In the genomic region with DNA sequence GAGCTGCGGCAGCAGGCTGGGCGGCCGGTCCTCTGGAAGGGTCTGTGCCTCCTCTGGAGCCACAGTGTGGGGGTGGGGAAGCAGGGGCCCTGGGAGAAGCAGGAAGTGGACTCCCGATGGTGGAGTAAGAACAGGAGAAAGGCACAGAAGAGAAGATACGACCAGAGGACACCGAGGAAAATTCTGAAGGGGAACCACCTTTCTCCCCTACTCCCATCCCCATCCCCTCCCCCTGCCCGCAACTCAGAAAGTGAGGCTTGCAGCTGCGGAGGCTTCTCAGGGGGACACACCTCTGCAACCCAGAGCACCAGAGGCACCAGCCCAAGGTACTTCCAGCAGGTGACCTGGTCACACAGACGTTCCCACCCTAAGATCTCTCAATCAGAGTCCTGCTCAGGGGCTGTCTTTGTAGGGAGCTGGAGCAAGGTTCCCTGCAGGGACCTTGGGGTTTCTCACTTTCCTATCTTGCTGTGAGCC, we compare ENCODE assay signal across 9 mouse cellular contexts. TPM values are rescaled to one million over a fixed set of nuclear protein-coding genes. Genes with fewer than 3 reads are reported as not detected.
A peak's percentile ranks its signal among the peaks of the same experiment; 100 is the strongest.
DNase-seq lines count a peak whose midpoint lies in the region; ATAC-seq and TF ChIP-seq lines count a peak whose summit lies in the region.
"Had no signal": no experiment of that assay in that cellular context is flagged by ENCODE, and none has a peak within 500 bp of the region (broad histone marks: within the 10 kb centered on the region; RNA-seq: fewer than 3 reads in every experiment).

No protein-coding gene starts in this region.

- no peaks in the 10 kb centered on the region for H3K9me3 ChIP-seq in forebrain, embryonic 13.5 days (replicated peaks)
- no peaks in the 10 kb centered on the region for H3K9me3 ChIP-seq in midbrain, embryonic 11.5 days (ENCODE audit: control insufficient read depth, low read length)

- H3K27me3 ChIP-seq in spleen, adult 2 months (ENCODE audit: control insufficient read depth, insufficient read depth, low read length), result no peaks in the 10 kb centered on the region
- H3K27me3 ChIP-seq in forebrain, embryonic 13.5 days, result peaks cover 21% of the 10 kb centered on the region
- H3K27me3 ChIP-seq in midbrain, embryonic 11.5 days (ENCODE audit: control insufficient read depth, insufficient read depth, low read length), result peaks cover 3% of the 10 kb centered on the region; the same call in 1 of the 2 replicates

- DNase-seq in spleen, adult 2 months (ENCODE audit: low read depth in 1 of 2, low spot score in 2 of 2), result no peak
- DNase-seq in spleen, postnatal 4 days (ENCODE audit: low spot score in 2 of 2), result no peak
- DNase-seq in kidney, postnatal 10 days, result peak; percentile 79
- peak; percentile 95 for DNase-seq in midbrain, embryonic 11.5 days (ENCODE audit: low spot score, missing footprints)
- DNase-seq in spleen, postnatal 10 days (ENCODE audit: low spot score in 2 of 2), result no peak
- no peak for DNase-seq in c-Kit-positive CD71-positive TER-119-positive erythroid progenitor cells, embryonic 14.5 days (ENCODE audit: low spot score)
- no peak for DNase-seq in layer of hippocampus, adult 18-20 months (ENCODE audit: low spot score in 2 of 2)

- peak overlapping the region; percentile 62 for H3K4me2 ChIP-seq in forebrain, embryonic 13.5 days
- peak overlapping the region; percentile 56 for H3K4me2 ChIP-seq in midbrain, embryonic 11.5 days

- H3K9ac ChIP-seq in forebrain, embryonic 13.5 days, result peak overlapping the region; percentile 58
- peak overlapping the region; percentile 56 for H3K9ac ChIP-seq in midbrain, embryonic 11.5 days (ENCODE audit: low read length)

- WGBS in spleen, adult 2 months, result 33% methylated on average over 9 of the region's 9 CpGs
- WGBS in forebrain, embryonic 13.5 days, result 1% methylated on average over 9 of the region's 9 CpGs
- 0% methylated on average over 9 of the region's 9 CpGs for WGBS in midbrain, embryonic 11.5 days

- no peaks in the 10 kb centered on the region for H3K36me3 ChIP-seq in spleen, adult 2 months (ENCODE audit: control insufficient read depth, insufficient read depth, low read length)
- H3K36me3 ChIP-seq in forebrain, embryonic 13.5 days (ENCODE audit: poor library complexity, severe bottlenecking), result no peaks in the 10 kb centered on the region
- H3K36me3 ChIP-seq in midbrain, embryonic 11.5 days (ENCODE audit: control insufficient read depth, insufficient read depth, low read length), result no peaks in the 10 kb centered on the region

- no peak overlapping the region for H3K27ac ChIP-seq in spleen, adult 2 months (ENCODE audit: insufficient read depth, low read length)
- H3K27ac ChIP-seq in forebrain, embryonic 13.5 days, result no peak overlapping the region
- H3K27ac ChIP-seq in midbrain, embryonic 11.5 days (ENCODE audit: low read depth, low read length), result no peak overlapping the region

- 0 out of 2 replicates have a peak, but pooled peaks cover 4% of the 10 kb centered on the region for H3K4me1 ChIP-seq in spleen, adult 2 months (ENCODE audit: control insufficient read depth, insufficient read depth, insufficient read length)
- peaks cover 16% of the 10 kb centered on the region for H3K4me1 ChIP-seq in forebrain, embryonic 13.5 days
- 0 out of 2 replicates have a peak, but pooled peaks cover 7% of the 10 kb centered on the region for H3K4me1 ChIP-seq in midbrain, embryonic 11.5 days (ENCODE audit: control insufficient read depth, insufficient read depth, low read length)

- ATAC-seq in forebrain, embryonic 13.5 days, result peak; percentile 61; the same call in 1 of the 2 replicates
- ATAC-seq in midbrain, embryonic 11.5 days (ENCODE audit: low FRiP score), result peak; percentile 70

- H3K4me3 ChIP-seq in spleen, adult 2 months (ENCODE audit: extremely low read depth, insufficient read depth, insufficient read length), result 0 out of 2 replicates have a peak overlapping the region, but pooled peaks have one; percentile 2
- peak overlapping the region; percentile 35 for H3K4me3 ChIP-seq in forebrain, embryonic 13.5 days
- H3K4me3 ChIP-seq in midbrain, embryonic 11.5 days (ENCODE audit: low read depth, low read length), result peak overlapping the region; percentile 24

- TF ChIP-seq POLR2A in spleen, adult 2 months (IDR thresholded peaks at IDR 0.05; ENCODE audit: low read depth, low read length), result no peak

- TF ChIP-seq CTCF in spleen, adult 2 months (IDR thresholded peaks at IDR 0.05; ENCODE audit: extremely low read depth, insufficient read depth, insufficient read length, insufficient replicate concordance), result no peak

RNA-seq across cellular contexts. Expression of a gene that starts 7.1 kb away (rescaled TPM):
- polyA plus RNA-seq in spleen, adult 2 months (2012; rRNA removed), result 51.0 and 62.8 TPM in 2 replicates
- polyA plus RNA-seq in forebrain, embryonic 13.5 days (2015; fragmentation: Nextera tagmentation; extraction: Ambion mirVana), result 229 and 252 TPM in 2 replicates
- 210 and 232 TPM in 2 replicates for polyA plus RNA-seq in midbrain, embryonic 11.5 days (2014; fragmentation: Nextera tagmentation; extraction: Ambion mirVana)
- total RNA-seq in layer of hippocampus, adult 18-20 months (2021), result 100 to 1,000 TPM; 905 to 926 TPM

RNA-seq across cellular contexts. Expression of a gene that starts 27.4 kb away (rescaled TPM):
- polyA plus RNA-seq in spleen, adult 2 months (2012; rRNA removed), result 0.22 and 0.63 TPM in 2 replicates
- 150 and 164 TPM in 2 replicates for polyA plus RNA-seq in forebrain, embryonic 13.5 days (2015; fragmentation: Nextera tagmentation; extraction: Ambion mirVana)
- 237 and 249 TPM in 2 replicates for polyA plus RNA-seq in midbrain, embryonic 11.5 days (2014; fragmentation: Nextera tagmentation; extraction: Ambion mirVana)
- total RNA-seq in layer of hippocampus, adult 18-20 months (2021), result 1 to 10 TPM; 2.5 to 3.9 TPM

RNA-seq across cellular contexts. Expression of a gene that starts 42.5 kb away (rescaled TPM):
- 0.04 TPM in 1 of 2 replicates, not detected in the other for polyA plus RNA-seq in spleen, adult 2 months (2012; rRNA removed)
- polyA plus RNA-seq in forebrain, embryonic 13.5 days (2015; fragmentation: Nextera tagmentation; extraction: Ambion mirVana), result 0.69 TPM in 1 of 2 replicates, not detected in the other
- not detected in 2 replicates for polyA plus RNA-seq in midbrain, embryonic 11.5 days (2014; fragmentation: Nextera tagmentation; extraction: Ambion mirVana)
- not detected for total RNA-seq in layer of hippocampus, adult 18-20 months (2021)
- total RNA-seq: neutrophil, adult 5-6 weeks had no signal

RNA-seq across cellular contexts. Expression of a gene that starts 46.2 kb away (rescaled TPM):
- polyA plus RNA-seq in spleen, adult 2 months (2012; rRNA removed), result 2.9 and 5.8 TPM in 2 replicates
- polyA plus RNA-seq in forebrain, embryonic 13.5 days (2015; fragmentation: Nextera tagmentation; extraction: Ambion mirVana), result not detected in 2 replicates
- polyA plus RNA-seq in midbrain, embryonic 11.5 days (2014; fragmentation: Nextera tagmentation; extraction: Ambion mirVana), result 0.22 TPM in 1 of 2 replicates, not detected in the other
- total RNA-seq in layer of hippocampus, adult 18-20 months (2021), result not detected
- total RNA-seq: neutrophil, adult 5-6 weeks had no signal

Comparison
In these comparisons a context has a peak if more than half of its experiments do, and no peak if none do; other contexts are left out.
1. DNase-seq: peak in kidney, postnatal 10 days (single experiment) and midbrain, embryonic 11.5 days (single experiment); none in spleen, adult 2 months (0 of 2), spleen, postnatal 4 days (0 of 2), spleen, postnatal 10 days (0 of 2), c-Kit-positive CD71-positive TER-119-positive erythroid progenitor cells, embryonic 14.5 days (single experiment) and layer of hippocampus, adult 18-20 months (0 of 2).
2. RNA of a gene that starts 27.4 kb away (polyA plus RNA-seq): 237 to 249 TPM in midbrain, embryonic 11.5 days and 150 to 164 TPM in forebrain, embryonic 13.5 days; 0.22 to 0.63 TPM in spleen, adult 2 months; every median in the first group is over 10 times any median in the second.
3. Peak in every context shown above with its lines, with median percentiles within 50 percentile points of each other: H3K4me3 ChIP-seq.